Mouse (Mus musculus) B cell, adult 2 months (primary cell): Measurements from ENCODE around the gene Gm3633.
"Not testable (repeated sequence)": the region's sequence is repeated elsewhere in the genome, so short reads cannot be mapped to it uniquely, and the experiment has no call there.

Experiments used
- DNase-seq, 2 experiments: peaks; one replicate each; pipeline ENCODE4 v3.0.0; 2022

Gene Gm3633

DNA sequence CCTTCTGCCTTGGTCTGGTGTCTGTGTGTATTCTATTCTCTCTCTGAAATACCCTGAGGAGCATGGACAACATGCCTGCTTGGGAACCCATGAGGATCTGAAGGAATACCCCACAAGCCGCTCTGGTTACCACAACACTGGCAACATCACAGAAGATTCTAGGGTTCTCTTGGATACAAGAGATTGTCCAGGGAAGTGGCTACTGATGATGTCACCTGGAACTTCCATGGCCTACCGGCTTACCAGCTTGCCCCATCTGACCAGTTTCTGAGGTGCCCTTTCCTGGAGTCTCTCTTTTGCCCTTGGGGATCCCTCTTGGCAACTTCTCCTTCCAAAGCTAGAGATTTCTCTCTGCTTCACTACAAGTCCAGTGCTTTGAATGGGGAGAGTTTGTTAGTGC is at the start of gene Gm3633:
TSS of gene Gm3633 (minus strand) at position 101 of the 400 bp plus-strand sequence.
- DNase-seq, result not testable (repeated sequence)

- not testable (repeated sequence) for DNase-seq
Observed at GRCm38 (mm10) chr14:42655638-42656037, 13.9 kb upstream of the Gm3633 start, which contains the start of gene Gm10378. TSS of gene Gm10378 (plus strand) at chr14:42655938.

DNA sequence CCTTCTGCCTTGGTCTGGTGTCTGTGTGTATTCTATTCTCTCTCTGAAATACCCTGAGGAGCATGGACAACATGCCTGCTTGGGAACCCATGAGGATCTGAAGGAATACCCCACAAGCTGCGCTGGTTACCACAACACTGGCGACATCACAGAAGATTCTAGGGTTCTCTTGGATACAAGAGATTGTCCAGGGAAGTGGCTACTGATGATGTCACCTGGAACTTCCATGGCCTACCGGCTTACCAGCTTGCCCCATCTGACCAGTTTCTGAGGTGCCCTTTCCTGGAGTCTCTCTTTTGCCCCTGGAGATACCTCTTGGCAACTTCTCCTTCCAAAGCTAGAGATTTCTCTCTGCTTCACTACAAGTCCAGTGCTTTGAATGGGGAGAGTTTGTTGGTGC is 41.9 kb downstream of the Gm3633 start, which contains the start of gene Gm17124:
TSS of gene Gm17124 (minus strand) at position 101 of the 400 bp plus-strand sequence.
- DNase-seq, result not testable (repeated sequence)
